Mouse (Mus musculus): ENCODE results near the gene Esyt3.

Esyt3 gene

DNA sequence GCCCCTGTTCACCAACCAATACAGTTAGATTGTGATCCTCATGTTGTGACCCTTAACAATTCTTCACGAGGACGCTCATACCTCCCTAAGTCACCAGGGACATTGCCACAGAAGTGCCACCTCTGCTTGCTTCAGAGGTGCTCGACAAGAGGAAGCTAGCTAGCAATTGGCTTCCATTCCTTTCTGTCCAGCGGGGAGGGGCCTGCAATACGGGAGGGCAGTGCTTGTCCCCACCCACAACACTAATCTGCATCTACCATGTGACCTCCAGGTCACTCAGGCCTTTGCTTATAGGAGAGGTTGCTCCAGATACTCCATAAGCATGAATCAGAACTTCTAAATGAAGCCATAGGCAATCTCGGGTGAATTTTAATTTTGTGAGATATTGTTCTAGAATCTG, 5.0 kb downstream of the Esyt3 start:
- no peak for DNase-seq

DNA sequence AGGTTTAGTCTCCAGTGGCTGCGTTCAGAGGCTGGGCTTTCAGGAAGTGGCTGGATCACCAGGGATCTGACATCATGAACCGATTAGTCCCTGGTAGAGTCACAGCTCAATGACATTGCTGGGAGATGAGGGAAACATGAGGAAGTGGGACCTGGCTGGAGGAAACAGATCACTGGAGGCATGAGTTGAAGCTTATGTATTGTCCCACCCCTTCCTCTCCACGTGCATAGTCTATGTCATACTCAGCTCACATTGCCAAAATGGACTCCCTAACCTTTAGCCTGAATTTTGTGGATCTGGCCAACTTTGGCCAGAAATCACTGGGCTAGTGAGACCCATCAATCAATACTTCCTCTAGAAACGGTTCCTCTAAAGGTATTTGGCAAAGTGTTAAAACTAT, 5.4 kb downstream of the Esyt3 start:
- no peak for DNase-seq

- no peak for DNase-seq
These were observed 13.0 kb downstream of the Esyt3 start for GRCm38 (mm10) chr9:99345351-99345792.

- DNase-seq = no peak
These were observed 16.8 kb downstream of the Esyt3 start for GRCm38 (mm10) chr9:99341600-99341999.

- no peak for DNase-seq
These were observed 18.2 kb downstream of the Esyt3 start for GRCm38 (mm10) chr9:99340126-99340525.

DNA sequence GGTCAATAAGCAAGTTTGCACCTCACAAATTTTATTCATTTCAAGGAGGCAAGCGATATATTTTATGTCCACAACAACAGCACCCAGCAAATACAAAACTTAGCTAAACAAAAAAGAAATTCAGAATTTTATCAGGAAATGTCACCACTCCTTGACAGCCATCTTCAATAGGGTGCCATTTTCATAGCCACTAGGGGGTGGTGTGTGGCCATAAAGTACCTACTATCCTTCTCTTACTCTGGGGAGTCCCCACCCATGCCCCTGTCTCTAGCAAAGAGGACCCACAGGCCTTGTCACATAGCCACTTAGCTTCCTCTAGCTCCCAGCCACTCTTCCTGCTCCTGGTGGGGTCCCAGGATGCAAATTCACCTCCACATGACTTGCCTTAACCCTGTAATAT, 19.2 kb downstream of the Esyt3 start:
- no peak for DNase-seq

- DNase-seq = no peak
These were observed 20.1 kb downstream of the Esyt3 start for GRCm38 (mm10) chr9:99338293-99338692.

- no peak for DNase-seq
These were observed 21.8 kb downstream of the Esyt3 start for GRCm38 (mm10) chr9:99336538-99336937.

DNA sequence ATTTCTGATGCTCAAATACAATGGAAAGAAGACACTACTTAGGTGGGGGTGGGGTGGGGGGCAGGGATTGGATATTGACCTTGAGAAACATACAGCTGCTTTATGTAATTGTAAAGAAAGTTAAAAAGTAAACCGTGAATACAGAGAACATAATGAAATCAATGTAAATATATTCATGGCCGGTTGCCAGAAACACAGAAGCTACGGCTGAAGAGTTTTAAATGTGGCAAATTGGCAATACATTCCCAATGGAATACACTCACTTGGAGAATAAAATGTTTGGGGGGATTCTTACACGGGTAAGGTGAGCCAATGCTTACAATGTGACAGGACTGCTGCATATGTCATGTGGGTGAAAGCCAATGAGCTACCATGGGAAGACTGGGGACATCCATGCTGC, 31.5 kb downstream of the Esyt3 start:
- no peak for DNase-seq

DNA sequence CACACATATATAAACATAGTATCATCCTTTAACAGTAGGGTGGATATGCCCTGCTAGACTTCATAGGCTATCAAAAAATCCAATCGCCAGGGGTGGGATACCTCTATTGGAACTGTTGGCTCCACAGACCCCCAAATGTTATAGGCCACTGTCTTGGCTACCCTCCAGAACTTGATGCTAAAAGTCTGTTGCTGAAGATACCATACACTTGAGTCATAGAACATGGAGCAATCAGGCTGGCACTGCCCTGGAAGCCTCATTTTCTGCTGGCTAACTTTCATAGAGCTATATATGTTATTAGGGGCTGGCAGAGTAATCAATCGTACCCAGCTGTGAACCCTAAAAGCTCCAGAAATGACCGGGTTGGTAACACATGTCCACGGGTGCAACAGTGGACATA, 32.4 kb downstream of the Esyt3 start:
- no peak for DNase-seq

- DNase-seq = no peak
These were observed 33.0 kb downstream of the Esyt3 start for GRCm38 (mm10) chr9:99325208-99325929.

DNA sequence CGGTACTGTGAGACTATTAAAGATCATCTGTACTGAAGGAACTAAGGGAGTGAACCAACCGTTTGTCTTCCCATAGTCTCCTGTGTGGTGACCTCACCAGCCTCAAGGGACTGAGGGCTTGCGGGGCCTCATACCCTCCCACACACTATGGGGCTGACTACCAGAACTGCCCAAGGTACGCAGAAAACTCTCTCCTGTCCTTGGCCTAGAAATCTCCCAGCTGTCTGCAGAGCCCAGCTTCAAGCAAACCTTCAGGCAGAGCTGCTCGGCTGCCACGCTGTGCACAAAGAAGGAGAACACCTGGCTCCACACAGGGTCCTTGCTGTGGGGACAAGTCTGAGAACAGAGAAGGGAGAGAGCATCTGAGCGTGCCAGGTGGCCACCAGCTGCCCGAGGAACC, 38.4 kb downstream of the Esyt3 start:
- DNase-seq = no peak

- DNase-seq = no peak
These were observed 38.9 kb downstream of the Esyt3 start for GRCm38 (mm10) chr9:99319343-99319951.

- no peak for DNase-seq
These were observed 52.1 kb downstream of the Esyt3 start for GRCm38 (mm10) chr9:99306226-99306625.

DNA sequence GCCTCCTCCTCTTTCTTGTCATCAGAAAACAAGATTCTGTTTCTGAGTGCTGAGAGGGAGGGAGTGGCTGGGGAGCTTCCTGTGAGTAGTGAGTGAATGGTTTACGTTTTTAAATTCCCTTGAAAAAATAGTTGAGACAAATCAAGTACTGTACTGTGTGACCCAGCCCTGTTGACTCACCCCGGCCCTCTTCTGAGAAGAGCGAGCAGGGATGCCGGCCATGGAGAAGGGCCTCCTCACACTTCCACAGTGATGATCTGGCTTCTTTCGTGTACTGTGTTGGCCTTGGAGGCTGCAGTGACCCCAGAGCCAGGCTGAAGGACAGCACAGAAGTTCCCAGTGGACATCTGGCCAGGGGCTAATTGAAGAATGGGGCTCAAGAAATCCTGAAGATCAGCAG, 54.1 kb downstream of the Esyt3 start:
- DNase-seq = no peak

Data from thymus, postnatal 36 days (tissue).